Mouse (Mus musculus) midbrain, embryonic 10.5 days (tissue): ENCODE data around the gene BC049352. TPM values are rescaled to one million over a fixed set of nuclear protein-coding genes. Genes with fewer than 3 reads are reported as not detected.
A peak's percentile ranks its signal among the peaks of the same experiment; 100 is the strongest.

Experiments
- DNase-seq: peaks from one replicate; pipeline ENCODE4 v3.0.0-alpha.2; 2017; ENCODE audit warnings: low spot score
- H3K27ac ChIP-seq: fragments of 300-500 bp; sonication (generic); replicated peaks from 2 replicates; pipeline ENCODE4 v1.5.1; 2016; ENCODE audit warnings: mild to moderate bottlenecking
- H3K27me3 ChIP-seq: fragments of 300-500 bp; sonication (generic); 2 replicates; pipeline ENCODE4 v1.6.1; 2016; ENCODE audit warnings: low read depth, mild to moderate bottlenecking; ENCODE audit not compliant: poor library complexity, severe bottlenecking
- H3K36me3 ChIP-seq: fragments of 300-500 bp; sonication (generic); 2 replicates; pipeline ENCODE4 v1.6.1; 2016; ENCODE audit warnings: mild to moderate bottlenecking, moderate library complexity
- H3K4me1 ChIP-seq: fragments of 300-500 bp; sonication (generic); 2 replicates; pipeline ENCODE4 v1.6.1; 2016
- H3K4me3 ChIP-seq: fragments of 300-500 bp; sonication (generic); 2 replicates; pipeline ENCODE4 v1.5.1; 2016; ENCODE audit warnings: mild to moderate bottlenecking, moderate library complexity
- H3K9me3 ChIP-seq: fragments of 300-500 bp; sonication (generic); replicated peaks from 2 replicates; pipeline ENCODE4 v1.6.1; 2016; ENCODE audit warnings: mild to moderate bottlenecking
- WGBS: fragments of 180-500 bp; shearing (Covaris S2); methylation state at CpG from one replicate; pipeline ENCODE4 v1.1.7; 2016; 5-methylcytosine and 5-hydroxymethylcytosine counted together
- polyA plus RNA-seq: library from polyadenylated mRNA; unstranded; fragments of >200 nt; fragmentation: Nextera tagmentation; extraction: Ambion mirVana; gene quantifications from 2 replicates; pipeline ENCODE4 v1.2.1, GENCODE M21; 2016

The BC049352 gene
- polyA plus RNA-seq, result not detected in 2 replicates

GRCm38 (mm10) chr9:45181770-45182169 is at the start of gene BC049352:
Gene BC049352, plus strand, starts transcription at chr9:45182007.
- Histone ChIP-seq H3K4me3 (no peak within 1 kb of the TSS), H3K27ac (no peak within 1 kb of the TSS), H3K9me3 (no peaks in the 10 kb centered on the region), H3K36me3 (no peaks in the 10 kb centered on the region), H3K4me1 (no peaks in the 10 kb centered on the region), H3K27me3 (no peaks in the 10 kb centered on the region)
- WGBS, result 62% methylated on average over 2 of the region's 2 CpGs
- DNase-seq, result no peak

GRCm38 (mm10) chr9:45133484-45134310 is 48.1 kb upstream of the BC049352 start:
- Histone ChIP-seq H3K27me3 (peaks cover 60% of the 10 kb centered on the region), H3K4me1 (peaks cover 47% of the 10 kb centered on the region)
- peak; percentile 25 for DNase-seq

GRCm38 (mm10) chr9:45136442-45137169 is 45.2 kb upstream of the BC049352 start:
- peak; percentile 31 for DNase-seq
- 7% methylated on average over 7 of the region's 7 CpGs for WGBS
- no peaks in the 10 kb centered on the region for H3K36me3 ChIP-seq

More at GRCm38 (mm10) chr9:45133484-45134310, 48.1 kb upstream of the BC049352 start:
- no peaks in the 10 kb centered on the region for H3K9me3 ChIP-seq
- H3K4me3 ChIP-seq, result no peak overlapping the region
- WGBS, result 21% methylated on average over 5 of the region's 5 CpGs
- H3K36me3 ChIP-seq, result no peaks in the 10 kb centered on the region
- no peak overlapping the region for H3K27ac ChIP-seq

DNA sequence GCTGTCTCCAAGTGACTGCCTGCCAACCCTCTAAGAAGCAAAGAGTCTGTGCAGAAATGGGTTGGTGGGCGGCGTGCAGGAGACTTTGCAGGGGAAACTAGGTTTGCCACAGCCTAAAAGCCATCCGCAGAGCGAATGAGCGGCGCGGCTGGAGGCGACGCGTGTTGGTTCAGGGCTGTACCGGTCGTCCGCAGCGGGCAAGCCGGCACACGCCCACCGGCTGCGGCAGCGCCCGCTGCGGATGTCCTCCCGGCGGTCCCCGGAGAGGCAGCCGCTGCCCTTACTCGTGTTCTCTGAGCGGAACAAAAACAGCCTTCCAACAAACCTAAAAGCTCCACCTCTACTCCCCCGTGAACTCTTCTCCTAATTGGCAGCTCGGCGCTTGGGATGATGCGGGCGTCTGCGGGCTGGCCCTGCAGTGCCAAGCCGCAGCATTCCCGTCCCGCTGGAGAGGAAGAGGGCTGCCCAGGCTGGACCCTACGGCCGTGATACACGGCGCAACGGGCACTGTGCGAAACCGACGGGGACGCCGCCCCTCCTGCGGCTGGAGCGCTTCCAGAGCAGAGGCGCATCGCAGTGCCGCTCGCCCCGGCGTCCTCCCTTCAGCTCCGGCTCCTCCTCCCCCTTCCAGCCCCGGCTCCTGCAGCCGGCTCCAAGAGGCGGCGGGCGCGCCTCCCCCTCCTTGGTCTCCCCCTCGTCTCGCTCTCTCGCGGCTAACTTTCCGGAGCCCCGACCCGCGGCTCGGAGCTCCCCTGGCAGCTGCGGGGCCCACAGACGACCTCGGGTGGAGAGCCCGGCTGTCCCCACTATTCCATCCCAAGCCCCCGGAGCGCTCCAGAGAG is 43.4 kb upstream of the BC049352 start, which contains the start of gene Scn4b:
TSS of gene Scn4b (plus strand) at position 205 of the 842 bp plus-strand sequence.
- H3K4me3 ChIP-seq, result peak within 1 kb of the TSS; percentile 64
- under 1% methylated on average over 72 of the region's 76 CpGs for WGBS
- H3K27ac ChIP-seq, result no peak within 1 kb of the TSS; the same call in 1 of the 2 replicates
- no peaks in the 10 kb centered on the region for H3K9me3 ChIP-seq
- peaks cover 99% of the 10 kb centered on the region for H3K27me3 ChIP-seq
- H3K36me3 ChIP-seq, result no peaks in the 10 kb centered on the region
- peak; percentile 61 for DNase-seq
- peaks cover 54% of the 10 kb centered on the region for H3K4me1 ChIP-seq

More at GRCm38 (mm10) chr9:45136442-45137169, 45.2 kb upstream of the BC049352 start:
- no peak overlapping the region for H3K27ac ChIP-seq
- H3K27me3 ChIP-seq, result peaks cover 81% of the 10 kb centered on the region
- peaks cover 54% of the 10 kb centered on the region for H3K4me1 ChIP-seq
- H3K4me3 ChIP-seq, result no peak overlapping the region
- H3K9me3 ChIP-seq, result no peaks in the 10 kb centered on the region

DNA sequence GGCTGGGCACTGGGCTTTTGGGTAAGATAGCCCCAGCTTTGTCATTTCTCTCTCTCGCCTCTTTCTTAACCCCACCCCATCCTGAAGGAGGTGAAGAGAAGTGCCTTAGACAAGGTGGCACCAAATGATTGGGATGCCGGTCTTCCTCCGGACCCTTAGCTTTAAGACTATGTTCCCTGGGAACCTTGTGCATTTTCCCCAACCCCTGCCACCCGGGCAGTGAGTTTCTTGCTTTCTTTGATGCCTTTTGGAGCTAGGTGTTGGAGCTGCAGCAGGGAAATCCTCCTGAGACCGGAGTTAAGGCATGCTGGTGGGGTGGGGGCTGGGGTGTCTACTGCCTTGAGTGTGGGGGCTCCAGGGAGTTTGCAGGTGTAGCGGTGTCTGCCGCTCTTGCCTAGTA is 42.7 kb upstream of the BC049352 start:
- H3K27me3 ChIP-seq, result peaks cover 100% of the 10 kb centered on the region

DNA sequence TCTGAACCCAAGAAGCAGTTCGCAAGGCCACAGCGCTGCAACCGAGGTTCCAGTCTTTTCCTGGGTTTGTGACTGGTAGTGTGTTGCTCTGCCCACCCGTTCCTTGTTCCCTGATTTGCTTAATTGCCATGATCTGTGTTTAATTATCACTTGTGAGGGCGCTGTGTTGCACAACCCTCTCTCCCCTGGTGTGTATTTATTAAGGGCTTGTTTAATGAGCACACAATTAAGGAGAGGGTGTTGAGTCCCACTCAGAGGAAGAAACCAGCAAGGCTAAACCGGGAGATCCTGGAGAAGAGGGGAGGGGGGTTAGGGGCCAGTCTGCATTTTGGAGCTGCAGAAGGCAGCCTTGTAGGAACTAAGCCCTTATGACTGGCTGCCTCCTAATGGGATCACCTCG is 40.9 kb upstream of the BC049352 start:
- Histone ChIP-seq H3K4me1 (peaks cover 41% of the 10 kb centered on the region), H3K27ac (no peak overlapping the region), H3K9me3 (no peaks in the 10 kb centered on the region), H3K4me3 (no peak overlapping the region), H3K36me3 (no peaks in the 10 kb centered on the region), H3K27me3 (peaks cover 100% of the 10 kb centered on the region)
- 56% methylated on average over 7 of the region's 7 CpGs for WGBS
- no peak for DNase-seq

More for the DNA sequence above, 42.7 kb upstream of the BC049352 start:
- peak overlapping the region; percentile 64 for H3K4me3 ChIP-seq
- no peak for DNase-seq
- no peaks in the 10 kb centered on the region for H3K36me3 ChIP-seq
- H3K4me1 ChIP-seq, result peaks cover 52% of the 10 kb centered on the region
- H3K9me3 ChIP-seq, result no peaks in the 10 kb centered on the region
- WGBS, result 6% methylated on average over 7 of the region's 7 CpGs
- H3K27ac ChIP-seq, result no peak overlapping the region

DNA sequence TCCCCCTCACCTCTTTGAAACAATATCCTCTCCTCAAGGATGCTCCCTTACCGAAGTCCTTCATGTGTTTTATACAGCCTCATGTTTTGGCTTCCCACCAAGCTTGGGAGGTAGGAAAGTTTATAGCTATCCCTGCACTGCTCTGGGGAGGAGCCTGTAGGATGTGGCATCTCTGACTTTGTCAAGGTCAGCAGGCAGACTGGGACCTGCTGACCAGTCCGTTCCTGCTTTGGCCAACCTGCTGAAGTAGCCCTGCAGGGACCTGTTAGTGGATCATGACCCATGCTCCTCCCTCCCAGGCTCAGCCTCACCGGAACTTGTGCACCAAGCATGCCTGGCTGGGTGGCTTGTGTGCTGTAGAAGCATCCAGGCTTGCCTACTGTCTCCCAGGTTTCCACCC is 39.1 kb upstream of the BC049352 start:
- H3K27ac ChIP-seq, result no peak overlapping the region
- peaks cover 26% of the 10 kb centered on the region for H3K4me1 ChIP-seq
- H3K4me3 ChIP-seq, result no peak overlapping the region
- H3K36me3 ChIP-seq, result no peaks in the 10 kb centered on the region
- WGBS, result 61% methylated on average over 3 of the region's 3 CpGs
- no peaks in the 10 kb centered on the region for H3K9me3 ChIP-seq
- DNase-seq, result no peak
- H3K27me3 ChIP-seq, result peaks cover 98% of the 10 kb centered on the region

GRCm38 (mm10) chr9:45145533-45146266 is 36.1 kb upstream of the BC049352 start:
- H3K27me3 ChIP-seq, result peaks cover 76% of the 10 kb centered on the region
- DNase-seq, result no peak

GRCm38 (mm10) chr9:45146267-45146597 is 35.6 kb upstream of the BC049352 start:
- Histone ChIP-seq H3K27ac (no peak overlapping the region), H3K4me1 (peaks cover 8% of the 10 kb centered on the region), H3K9me3 (no peaks in the 10 kb centered on the region), H3K27me3 (peaks cover 75% of the 10 kb centered on the region), H3K36me3 (no peaks in the 10 kb centered on the region), H3K4me3 (peak overlapping the region; percentile 54)
- WGBS, result 3% methylated on average over 5 of the region's 5 CpGs
- DNase-seq, result peak; percentile 69

More at GRCm38 (mm10) chr9:45145533-45146266, 36.1 kb upstream of the BC049352 start:
- H3K4me1 ChIP-seq, result peaks cover 8% of the 10 kb centered on the region
- no peaks in the 10 kb centered on the region for H3K9me3 ChIP-seq
- WGBS, result 1% methylated on average over 27 of the region's 27 CpGs
- no peak overlapping the region for H3K27ac ChIP-seq
- H3K4me3 ChIP-seq, result peak overlapping the region; percentile 54
- H3K36me3 ChIP-seq, result no peaks in the 10 kb centered on the region

- peaks cover 28% of the 10 kb centered on the region for H3K27me3 ChIP-seq
- no peaks in the 10 kb centered on the region for H3K9me3 ChIP-seq
- H3K36me3 ChIP-seq, result no peaks in the 10 kb centered on the region
- no peak overlapping the region for H3K4me3 ChIP-seq
- peaks cover 2% of the 10 kb centered on the region for H3K4me1 ChIP-seq
- DNase-seq, result no peak
- 60% methylated on average over 1 of the region's 1 CpGs for WGBS
- no peak overlapping the region for H3K27ac ChIP-seq
Measured at GRCm38 (mm10) chr9:45150933-45151332, 30.9 kb upstream of the BC049352 start.

DNA sequence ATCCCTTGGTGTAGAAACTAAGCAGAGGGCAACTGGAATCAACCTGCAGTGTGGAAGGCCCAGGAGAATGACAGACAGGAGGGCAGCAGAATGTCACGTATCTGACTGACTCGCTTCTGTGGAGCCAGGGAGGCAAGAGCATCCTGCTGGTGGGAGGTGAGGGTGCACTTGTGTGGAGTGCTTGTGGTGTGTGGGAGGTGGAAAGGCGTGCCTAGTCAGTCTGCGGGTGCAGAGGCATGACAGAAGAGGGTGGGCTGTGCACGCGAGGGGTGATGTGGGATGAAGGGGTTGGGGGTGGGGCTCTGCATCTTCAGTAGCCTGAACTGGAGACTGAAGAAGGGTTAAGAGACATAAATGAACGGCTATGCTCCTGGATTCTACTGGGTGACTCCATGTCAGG is 28.4 kb upstream of the BC049352 start:
- WGBS, result 74% methylated on average over 7 of the region's 7 CpGs
- Histone ChIP-seq H3K27ac (no peak overlapping the region), H3K4me3 (no peak overlapping the region), H3K4me1 (no peaks in the 10 kb centered on the region), H3K27me3 (peaks cover 6% of the 10 kb centered on the region; the same call in 1 of the 2 replicates), H3K36me3 (no peaks in the 10 kb centered on the region), H3K9me3 (no peaks in the 10 kb centered on the region)
- no peak for DNase-seq

DNA sequence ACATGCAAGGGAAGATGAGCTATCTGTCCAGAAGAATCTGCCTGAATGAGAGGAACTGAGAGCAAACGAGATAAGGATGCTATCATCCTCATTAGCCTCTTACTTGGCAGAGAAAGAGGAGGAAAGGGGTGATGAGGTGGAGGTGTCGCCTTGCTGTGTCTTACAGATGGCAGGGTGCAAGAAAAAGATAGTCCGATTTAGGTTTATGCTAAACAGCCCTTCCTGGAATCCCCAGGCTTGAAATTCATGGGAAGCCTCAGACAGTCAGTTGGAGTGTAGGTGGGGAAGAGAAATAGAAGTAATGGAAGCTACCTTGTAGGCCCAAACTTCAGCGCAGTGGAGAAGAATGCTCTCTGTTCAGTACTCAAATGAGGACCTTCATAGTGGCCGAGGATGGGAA is 13.9 kb upstream of the BC049352 start:
- Histone ChIP-seq H3K4me1 (no peaks in the 10 kb centered on the region), H3K9me3 (no peaks in the 10 kb centered on the region), H3K36me3 (no peaks in the 10 kb centered on the region), H3K4me3 (no peak overlapping the region), H3K27me3 (no peaks in the 10 kb centered on the region), H3K27ac (no peak overlapping the region)
- 78% methylated on average over 5 of the region's 5 CpGs for WGBS
- DNase-seq, result no peak
